Mouse (Mus musculus) intestine, embryonic 15.5 days (tissue): Measurements from ENCODE around the gene Arhgef28. TPM values are rescaled to one million over a fixed set of nuclear protein-coding genes. Genes with fewer than 3 reads are reported as not detected.

Experiments used
- ATAC-seq: fragments of 200-750 bp; cut with Nextera tagmentation; 2 replicates; pipeline ENCODE4 v1.8.0; 2017; ENCODE audit warnings: moderate TSS enrichment, moderate library complexity
- H3K27ac ChIP-seq: fragments of 300-500 bp; sonication (generic); 2 replicates; pipeline ENCODE4 v1.5.1; 2015; ENCODE audit warnings: mild to moderate bottlenecking, inconsistent platforms
- H3K27me3 ChIP-seq: fragments of 300-500 bp; sonication (generic); replicated peaks from 2 replicates; pipeline ENCODE4 v1.6.1; 2015; ENCODE audit warnings: inconsistent platforms
- H3K36me3 ChIP-seq: fragments of 300-500 bp; sonication (generic); 2 replicates; pipeline ENCODE4 v1.6.1; 2015; ENCODE audit warnings: inconsistent platforms
- H3K4me1 ChIP-seq: fragments of 300-500 bp; sonication (generic); replicated peaks from 2 replicates; pipeline ENCODE4 v1.6.1; 2015; ENCODE audit warnings: inconsistent platforms
- H3K4me2 ChIP-seq: fragments of 300-500 bp; sonication (generic); replicated peaks from 2 replicates; pipeline ENCODE4 v1.6.1; 2015; ENCODE audit warnings: mild to moderate bottlenecking, inconsistent platforms
- H3K4me3 ChIP-seq: fragments of 300-500 bp; sonication (generic); replicated peaks from 2 replicates; pipeline ENCODE4 v1.5.1; 2015; ENCODE audit warnings: inconsistent platforms
- H3K9ac ChIP-seq: fragments of 300-500 bp; sonication (generic); 2 replicates; pipeline ENCODE4 v1.6.1; 2015; ENCODE audit warnings: inconsistent platforms
- H3K9me3 ChIP-seq: fragments of 300-500 bp; sonication (generic); 2 replicates; pipeline ENCODE4 v1.6.1; 2016; ENCODE audit warnings: inconsistent platforms
- WGBS: fragments of 180-500 bp; shearing (Covaris S2); methylation state at CpG from one replicate; pipeline ENCODE4 v1.1.7; 2015; 5-methylcytosine and 5-hydroxymethylcytosine counted together
- polyA plus RNA-seq: library from polyadenylated mRNA; unstranded; fragments of >200 nt; fragmentation: Nextera tagmentation; extraction: Ambion mirVana; gene quantifications from 2 replicates; pipeline ENCODE4 v1.2.1, GENCODE M21; 2015

The Arhgef28 gene
- polyA plus RNA-seq, 1 experiment from 2014 or later: 15.6 TPM

DNA sequence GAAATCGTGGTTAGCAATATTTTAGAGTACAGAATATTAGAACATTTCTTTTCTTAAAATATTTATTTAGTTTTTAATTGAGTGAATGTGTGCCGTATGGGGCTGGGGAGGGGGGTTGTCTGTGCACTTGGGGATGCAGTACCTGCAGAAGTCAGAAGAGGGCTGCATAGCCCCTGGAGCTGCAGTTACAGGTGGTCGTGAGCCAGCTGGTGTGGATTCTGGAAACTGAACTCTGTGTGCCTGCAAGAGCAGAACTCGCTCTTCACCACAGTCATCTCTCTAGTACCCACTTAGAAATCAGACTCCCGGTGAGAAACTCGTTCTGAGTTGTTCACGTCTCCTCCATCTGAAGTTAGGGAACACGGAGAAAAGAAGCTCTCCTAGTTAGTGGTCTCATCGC lies 2.6 kb upstream of the Arhgef28 start:
- Histone ChIP-seq H3K9ac (no peak overlapping the region), H3K36me3 (no peaks in the 10 kb centered on the region), H3K9me3 (no peaks in the 10 kb centered on the region), H3K4me2 (no peak overlapping the region), H3K27ac (no peak overlapping the region), H3K4me3 (no peak overlapping the region), H3K4me1 (peaks cover 8% of the 10 kb centered on the region; the same call in 1 of the 2 replicates), H3K27me3 (no peaks in the 10 kb centered on the region)
- no peak for ATAC-seq
- 42% methylated on average over 9 of the region's 9 CpGs for WGBS

DNA sequence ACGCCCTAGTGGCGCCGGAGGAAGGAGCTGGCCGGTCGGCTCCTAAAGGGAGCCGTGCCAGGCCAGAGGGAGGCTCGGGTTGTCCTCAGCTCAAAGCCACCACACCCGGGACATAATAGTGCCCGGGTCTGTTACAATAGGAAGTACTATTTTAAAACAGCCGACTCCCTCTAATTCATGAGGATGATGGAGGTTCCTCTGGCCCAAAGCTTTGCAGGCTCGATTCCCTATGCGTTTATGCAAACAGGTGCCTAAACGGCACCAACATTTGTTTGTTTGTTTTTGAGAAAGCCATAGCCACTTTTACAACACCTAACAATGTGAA lies 269 bp upstream of the Arhgef28 start:
- no peaks in the 10 kb centered on the region for H3K27me3 ChIP-seq
- no peaks in the 10 kb centered on the region for H3K36me3 ChIP-seq
- WGBS: under 1% methylated on average over 13 of the region's 13 CpGs

DNA sequence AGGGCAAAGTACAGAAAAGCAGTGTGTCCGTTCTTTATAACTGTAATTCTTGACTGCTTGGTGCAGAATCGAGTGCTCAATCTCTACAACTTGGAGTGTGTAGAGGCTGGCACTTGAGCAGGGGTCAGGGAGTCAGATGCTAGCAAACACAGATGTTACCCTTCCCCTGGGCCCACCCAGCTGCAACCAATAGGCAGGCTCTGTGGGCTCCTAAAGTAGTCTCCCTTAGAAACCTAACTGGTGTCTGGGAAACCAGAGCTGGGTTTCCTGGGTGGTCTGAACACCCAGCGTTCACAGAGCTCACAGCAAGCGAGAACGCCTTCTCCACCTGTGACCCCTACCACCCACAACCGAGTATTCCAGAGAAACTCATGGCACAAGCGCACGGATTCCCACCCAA lies 1.1 kb downstream of the Arhgef28 start:
- H3K4me3 ChIP-seq: peak overlapping the region; percentile 64
- H3K9me3 ChIP-seq: no peaks in the 10 kb centered on the region
- peak overlapping the region; percentile 73; the same call in 1 of the 2 replicates for H3K27ac ChIP-seq
- no peaks in the 10 kb centered on the region for H3K27me3 ChIP-seq
- WGBS: 15% methylated on average over 8 of the region's 8 CpGs
- H3K36me3 ChIP-seq: no peaks in the 10 kb centered on the region
- H3K9ac ChIP-seq: no peak overlapping the region
- peak overlapping the region; percentile 88 for H3K4me2 ChIP-seq
- 0 out of 2 replicates have a peak, but pooled peaks have one; percentile 7 for ATAC-seq
- H3K4me1 ChIP-seq: peaks cover 8% of the 10 kb centered on the region; the same call in 1 of the 2 replicates

More for the DNA sequence above, 269 bp upstream of the Arhgef28 start:
- Histone ChIP-seq H3K4me3 (peak overlapping the region; percentile 64), H3K9me3 (no peaks in the 10 kb centered on the region), H3K9ac (peak overlapping the region; percentile 47), H3K27ac (peak overlapping the region; percentile 73), H3K4me2 (peak overlapping the region; percentile 88), H3K4me1 (peaks cover 8% of the 10 kb centered on the region; the same call in 1 of the 2 replicates)
- no peak for ATAC-seq

DNA sequence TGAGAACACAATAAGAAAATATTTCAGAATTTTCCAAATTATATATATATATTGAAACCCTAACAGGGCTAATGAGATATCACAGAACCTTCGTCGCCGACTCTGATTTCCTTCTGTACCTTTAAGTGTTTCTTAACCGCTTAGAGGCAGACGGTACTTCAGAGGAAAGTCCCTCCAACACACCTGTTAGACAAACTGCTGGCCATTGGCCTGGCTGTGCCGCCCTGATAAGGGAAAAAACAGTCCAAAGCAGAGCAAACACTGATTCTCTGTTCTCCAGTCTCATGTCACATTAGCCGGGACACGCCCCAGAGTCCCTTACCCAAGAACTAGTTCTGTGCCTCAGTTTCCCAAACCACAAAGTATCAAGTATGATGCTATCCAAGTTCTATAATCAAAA lies 1.9 kb downstream of the Arhgef28 start:
- 59% methylated on average over 8 of the region's 8 CpGs for WGBS

DNA sequence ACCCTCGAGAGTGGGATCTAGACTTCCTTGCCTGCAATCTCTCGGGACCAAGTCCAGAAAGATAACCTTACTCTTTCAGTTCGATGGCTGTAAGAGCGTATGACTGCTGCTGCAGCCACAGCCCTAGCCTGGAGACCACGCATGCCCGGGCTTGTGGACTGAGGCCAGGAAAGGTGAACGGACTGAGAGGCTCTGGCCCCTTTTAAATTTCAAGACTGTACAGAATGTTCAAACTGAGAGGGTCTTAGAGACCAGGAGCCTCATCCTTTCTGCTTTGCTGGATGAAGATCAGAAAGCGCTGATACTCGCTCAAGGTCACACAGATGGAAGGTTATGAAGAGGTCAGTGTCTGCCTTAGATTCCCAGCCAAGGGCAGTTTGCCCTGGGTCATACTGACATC lies 4.8 kb downstream of the Arhgef28 start:
- Histone ChIP-seq H3K9me3 (no peaks in the 10 kb centered on the region), H3K27me3 (no peaks in the 10 kb centered on the region), H3K9ac (no peak overlapping the region), H3K27ac (no peak overlapping the region), H3K4me2 (no peak overlapping the region), H3K4me3 (no peak overlapping the region), H3K4me1 (peaks cover 8% of the 10 kb centered on the region; the same call in 1 of the 2 replicates), H3K36me3 (no peaks in the 10 kb centered on the region)
- WGBS: 57% methylated on average over 9 of the region's 9 CpGs
- ATAC-seq: peak; percentile 26

More for the DNA sequence above, 1.9 kb downstream of the Arhgef28 start:
- ATAC-seq: no peak
- Histone ChIP-seq H3K36me3 (no peaks in the 10 kb centered on the region), H3K9ac (no peak overlapping the region), H3K9me3 (no peaks in the 10 kb centered on the region), H3K27ac (no peak overlapping the region), H3K4me3 (no peak overlapping the region), H3K4me2 (0 out of 2 replicates have a peak overlapping the region, but pooled peaks have one; percentile 88), H3K27me3 (no peaks in the 10 kb centered on the region), H3K4me1 (peaks cover 8% of the 10 kb centered on the region; the same call in 1 of the 2 replicates)

DNA sequence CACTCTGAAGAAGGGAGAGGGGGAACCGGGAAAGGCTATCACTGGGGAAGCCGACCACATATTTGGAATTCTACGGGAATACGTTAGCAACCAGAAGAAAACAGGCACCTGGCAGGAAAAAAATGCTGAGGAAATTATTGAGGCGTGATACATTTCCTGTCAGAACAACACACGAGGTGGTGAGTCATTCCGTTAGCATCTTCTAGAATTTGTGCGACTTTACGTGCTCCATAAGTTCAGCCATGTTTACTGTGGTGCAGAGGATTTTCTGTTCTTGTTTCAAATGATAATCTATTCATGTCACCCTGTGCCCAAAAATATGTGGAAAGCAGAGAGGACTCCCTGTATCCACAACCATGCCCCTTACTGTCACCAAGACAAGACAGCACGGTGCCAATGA lies 13.6 kb downstream of the Arhgef28 start:
- Histone ChIP-seq H3K4me2 (no peak overlapping the region), H3K9ac (no peak overlapping the region), H3K36me3 (no peaks in the 10 kb centered on the region), H3K9me3 (no peaks in the 10 kb centered on the region), H3K27me3 (no peaks in the 10 kb centered on the region), H3K27ac (no peak overlapping the region), H3K4me1 (no peaks in the 10 kb centered on the region), H3K4me3 (no peak overlapping the region)
- WGBS: 67% methylated on average over 10 of the region's 10 CpGs
- no peak for ATAC-seq

DNA sequence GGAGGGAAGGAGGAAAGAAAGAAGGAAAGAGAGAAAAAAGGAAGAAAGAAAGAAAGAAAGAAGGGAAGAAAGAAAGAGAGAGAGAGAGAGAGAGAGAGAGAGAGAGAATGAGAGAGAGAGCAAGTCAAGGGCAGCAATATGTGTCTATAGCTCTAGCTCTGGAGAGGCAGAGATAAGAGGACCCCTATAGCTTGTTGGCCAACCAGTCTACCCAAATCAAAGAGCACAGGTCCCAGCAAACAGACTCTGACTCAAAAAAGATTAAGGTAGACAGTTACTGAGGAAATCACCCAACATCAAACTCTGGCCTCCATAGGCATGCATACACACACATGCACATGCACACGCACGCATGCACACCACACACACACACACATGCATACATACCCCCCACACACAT lies 17.7 kb downstream of the Arhgef28 start:
- no peaks in the 10 kb centered on the region for H3K4me1 ChIP-seq
- H3K9me3 ChIP-seq: no peaks in the 10 kb centered on the region
- no peaks in the 10 kb centered on the region for H3K27me3 ChIP-seq
- H3K9ac ChIP-seq: no peak overlapping the region
- no peak overlapping the region for H3K4me3 ChIP-seq
- no peak overlapping the region for H3K27ac ChIP-seq
- ATAC-seq: no peak
- no peaks in the 10 kb centered on the region for H3K36me3 ChIP-seq
- 92% methylated on average over 2 of the region's 2 CpGs for WGBS
- no peak overlapping the region for H3K4me2 ChIP-seq

DNA sequence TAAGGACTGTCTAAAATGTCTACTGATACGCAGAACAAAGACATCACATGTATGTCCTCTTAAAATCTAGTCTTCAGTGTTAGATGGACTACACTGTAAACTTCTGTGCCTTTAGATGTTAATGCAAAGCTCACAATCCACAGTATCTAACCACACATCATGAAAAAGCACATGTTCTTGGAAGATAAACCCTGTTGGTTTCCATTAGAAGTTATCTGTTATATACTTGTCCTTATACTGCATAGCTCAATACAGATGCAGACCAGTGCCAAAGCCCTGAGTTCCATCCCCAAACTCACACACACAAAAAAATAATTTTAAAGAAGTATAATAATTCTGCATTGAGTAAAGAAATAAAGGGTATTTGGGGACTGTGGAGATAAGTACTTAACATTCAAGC lies 18.3 kb downstream of the Arhgef28 start:
- no peaks in the 10 kb centered on the region for H3K4me1 ChIP-seq
- WGBS: 85% methylated on average over 1 of the region's 1 CpGs

DNA sequence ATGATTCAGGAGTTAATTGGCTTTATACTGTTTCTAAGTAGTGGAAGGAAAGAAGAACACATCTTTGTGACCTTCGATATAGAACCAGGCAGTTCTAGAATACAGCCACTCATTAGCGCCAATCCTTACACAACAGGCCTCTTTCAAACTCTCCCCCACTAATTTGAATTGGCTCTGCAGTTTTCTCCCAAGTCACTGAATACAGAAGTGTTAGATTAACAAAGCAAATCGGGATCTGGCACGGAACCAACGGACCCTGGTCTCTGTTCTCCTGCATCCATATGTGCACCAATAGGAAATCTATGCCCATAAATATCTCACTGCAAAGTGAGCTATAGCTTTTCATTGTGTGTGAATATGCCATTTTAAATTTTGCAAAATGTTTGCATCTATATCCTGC lies 20.1 kb downstream of the Arhgef28 start:
- H3K4me1 ChIP-seq: no peaks in the 10 kb centered on the region
- no peaks in the 10 kb centered on the region for H3K9me3 ChIP-seq
- no peak overlapping the region for H3K9ac ChIP-seq
- no peaks in the 10 kb centered on the region for H3K36me3 ChIP-seq
- no peak overlapping the region for H3K4me3 ChIP-seq
- H3K4me2 ChIP-seq: no peak overlapping the region
- ATAC-seq: no peak
- no peaks in the 10 kb centered on the region for H3K27me3 ChIP-seq
- H3K27ac ChIP-seq: no peak overlapping the region
- 76% methylated on average over 5 of the region's 5 CpGs for WGBS

More for the DNA sequence above, 18.3 kb downstream of the Arhgef28 start:
- Histone ChIP-seq H3K4me3 (no peak overlapping the region), H3K9ac (no peak overlapping the region), H3K9me3 (no peaks in the 10 kb centered on the region), H3K36me3 (no peaks in the 10 kb centered on the region), H3K27ac (no peak overlapping the region), H3K4me2 (no peak overlapping the region), H3K27me3 (no peaks in the 10 kb centered on the region)
- no peak for ATAC-seq

DNA sequence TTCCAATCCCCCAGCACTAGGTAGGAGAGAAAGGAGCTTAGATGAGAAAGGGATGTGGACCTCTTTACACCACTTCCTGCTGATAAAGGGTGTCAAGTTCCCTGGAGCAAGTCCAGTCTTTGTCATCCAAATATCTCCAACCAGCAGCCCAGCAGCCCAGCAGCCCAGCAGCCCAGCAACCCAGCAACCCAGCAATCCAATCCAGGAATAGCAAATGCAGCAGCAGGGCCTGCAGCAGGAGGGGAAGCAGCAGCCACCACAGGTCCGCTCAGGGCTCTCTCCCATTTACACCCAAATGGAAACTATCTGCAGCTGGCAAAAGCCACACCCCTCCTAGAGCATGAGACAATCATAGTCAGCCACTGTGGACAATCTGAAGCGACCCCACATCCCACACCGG lies 21.6 kb downstream of the Arhgef28 start:
- Histone ChIP-seq H3K27me3 (no peaks in the 10 kb centered on the region), H3K9me3 (no peaks in the 10 kb centered on the region), H3K4me3 (no peak overlapping the region), H3K4me2 (no peak overlapping the region), H3K9ac (no peak overlapping the region), H3K27ac (no peak overlapping the region), H3K36me3 (no peaks in the 10 kb centered on the region), H3K4me1 (no peaks in the 10 kb centered on the region)
- 51% methylated on average over 3 of the region's 3 CpGs for WGBS
- ATAC-seq: no peak

DNA sequence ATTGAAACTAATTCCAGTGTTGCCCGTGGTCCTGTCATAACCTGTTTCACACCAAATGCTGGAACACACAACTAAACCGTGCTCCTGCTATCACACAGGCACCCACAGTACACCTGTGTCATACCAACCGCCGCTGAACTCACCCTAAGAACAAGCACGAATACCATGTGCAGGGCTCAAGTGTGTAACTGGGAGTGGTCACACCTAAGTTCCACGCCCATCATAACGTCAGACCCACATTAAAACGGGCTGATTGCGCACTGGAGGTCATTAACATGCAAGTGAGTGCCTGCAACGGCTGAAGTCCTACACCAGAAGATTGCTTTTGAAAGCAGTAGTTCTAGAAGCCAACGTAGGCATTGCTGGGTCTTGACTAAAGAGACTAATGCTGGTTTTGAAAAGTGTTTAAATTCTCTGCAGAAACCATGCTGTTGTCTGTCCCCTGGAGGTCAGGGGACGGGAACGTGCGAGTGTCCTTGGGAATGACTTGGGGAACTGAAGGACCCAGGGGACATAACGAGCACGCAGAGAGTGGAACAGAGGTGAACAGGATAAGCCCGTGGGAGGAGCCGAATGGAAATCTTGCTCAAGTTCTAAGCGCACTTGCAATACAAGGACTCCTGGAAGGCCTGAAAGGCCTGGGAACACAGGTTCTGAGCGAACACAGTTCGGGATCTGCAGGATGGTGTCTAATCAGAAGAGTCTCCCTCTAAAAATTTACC lies 22.9 kb downstream of the Arhgef28 start:
- no peak overlapping the region for H3K27ac ChIP-seq
- 78% methylated on average over 21 of the region's 21 CpGs for WGBS

DNA sequence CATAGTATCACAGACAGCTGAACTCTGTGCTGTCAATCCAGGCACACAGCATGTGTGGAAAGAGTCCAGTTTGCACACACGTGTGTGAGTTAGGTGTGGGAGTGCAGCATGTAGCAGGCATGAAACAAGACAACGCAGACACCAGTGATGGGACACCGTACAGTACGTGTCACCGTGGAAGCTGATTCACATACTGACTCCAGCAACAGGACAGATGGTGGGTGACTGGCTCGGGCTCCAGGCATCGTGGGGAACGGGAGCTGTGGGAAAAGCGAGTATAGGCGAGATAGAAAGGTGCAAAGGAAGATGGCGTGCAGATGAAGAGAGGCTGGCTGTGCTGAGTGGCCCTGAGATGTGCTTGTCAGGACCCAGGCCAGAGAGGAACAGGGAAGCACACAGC lies 23.9 kb downstream of the Arhgef28 start:
- 90% methylated on average over 11 of the region's 11 CpGs for WGBS

More for the DNA sequence above, 22.9 kb downstream of the Arhgef28 start:
- H3K4me1 ChIP-seq: no peaks in the 10 kb centered on the region
- H3K9me3 ChIP-seq: no peaks in the 10 kb centered on the region
- no peaks in the 10 kb centered on the region for H3K27me3 ChIP-seq
- H3K4me2 ChIP-seq: no peak overlapping the region
- ATAC-seq: peak; percentile 88
- no peak overlapping the region for H3K9ac ChIP-seq
- no peaks in the 10 kb centered on the region for H3K36me3 ChIP-seq
- no peak overlapping the region for H3K4me3 ChIP-seq

DNA sequence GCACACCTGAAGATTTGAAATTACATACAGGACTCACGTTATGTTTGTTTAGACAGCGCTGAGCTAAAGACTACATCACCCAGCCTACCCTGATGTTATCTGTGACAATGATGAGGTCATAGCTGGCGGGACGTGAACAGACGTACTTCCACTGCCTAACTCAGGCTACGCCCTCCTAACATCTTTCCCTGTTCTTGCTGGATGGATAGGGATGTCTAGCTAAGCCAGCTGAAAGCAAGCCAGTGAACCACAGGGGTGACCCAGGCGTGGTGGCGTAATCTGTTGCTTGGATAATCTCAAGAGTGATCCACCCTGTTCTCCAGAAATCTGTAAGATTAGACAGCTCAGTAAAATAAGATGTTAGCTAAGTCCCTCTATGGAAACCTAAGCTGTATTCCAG lies 25.6 kb downstream of the Arhgef28 start:
- Histone ChIP-seq H3K27me3 (no peaks in the 10 kb centered on the region), H3K27ac (no peak overlapping the region), H3K9ac (no peak overlapping the region), H3K4me2 (no peak overlapping the region), H3K4me1 (no peaks in the 10 kb centered on the region), H3K9me3 (no peaks in the 10 kb centered on the region), H3K4me3 (no peak overlapping the region), H3K36me3 (no peaks in the 10 kb centered on the region)
- WGBS: 77% methylated on average over 8 of the region's 8 CpGs
- ATAC-seq: no peak

More for the DNA sequence above, 23.9 kb downstream of the Arhgef28 start:
- no peak for ATAC-seq
- Histone ChIP-seq H3K4me3 (no peak overlapping the region), H3K36me3 (no peaks in the 10 kb centered on the region), H3K4me1 (no peaks in the 10 kb centered on the region), H3K9me3 (no peaks in the 10 kb centered on the region), H3K4me2 (no peak overlapping the region), H3K27me3 (no peaks in the 10 kb centered on the region), H3K27ac (no peak overlapping the region), H3K9ac (no peak overlapping the region)
